Mouse (Mus musculus): Measurements from ENCODE around the gene Psd4. TPM values are rescaled to one million over a fixed set of nuclear protein-coding genes. Genes with fewer than 3 reads are reported as not detected.

Gene Psd4
- polyA plus RNA-seq, 1 experiment from 2014 or later, result 0.59 TPM

DNA sequence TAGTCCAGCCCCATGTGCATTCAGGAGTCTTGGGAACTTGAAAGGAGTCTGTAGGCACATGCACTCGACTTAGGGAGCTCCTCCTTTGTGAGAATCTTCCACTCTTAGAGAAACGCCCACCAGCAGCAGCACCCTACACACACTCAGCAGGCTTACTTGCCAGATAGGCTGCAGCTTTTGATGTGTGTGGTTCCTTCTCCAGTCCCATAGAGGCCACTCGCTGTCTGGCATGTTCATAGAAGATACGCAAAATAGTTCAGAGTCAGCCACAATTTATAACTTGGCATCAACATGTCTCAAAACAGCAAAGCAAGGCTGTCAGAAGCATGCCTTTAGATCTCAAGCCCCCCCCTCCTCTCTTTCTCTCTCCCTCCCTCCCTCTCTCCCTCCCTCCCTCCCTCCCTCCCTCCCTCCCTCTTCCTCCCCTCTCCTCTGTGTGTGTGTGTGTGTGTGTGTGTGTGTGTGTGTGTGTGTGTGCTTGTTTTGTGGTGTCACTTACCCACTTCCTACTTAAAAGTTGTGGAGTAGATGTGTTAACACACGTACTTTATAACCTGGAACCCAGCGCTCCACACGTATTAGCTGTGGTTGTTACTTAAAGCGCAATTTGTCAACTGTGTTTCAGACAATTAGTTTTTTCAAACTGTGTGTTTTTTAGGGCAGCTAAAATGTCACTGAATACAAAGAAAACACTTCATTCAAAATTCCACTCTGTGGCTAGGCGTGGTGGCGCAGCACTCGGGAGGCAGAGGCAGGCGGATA is 985 bp upstream of the Psd4 start:
- Histone ChIP-seq H3K36me3 (no peaks in the 10 kb centered on the region), H3K27ac (no peak overlapping the region), H3K27me3 (ENCODE audit: low read depth, poor library complexity, severe bottlenecking) (peaks cover 24% of the 10 kb centered on the region), H3K4me3 (no peak overlapping the region), H3K4me1 (peaks cover 7% of the 10 kb centered on the region; the same call in 1 of the 2 replicates), H3K9me3 (replicated peaks) (no peaks in the 10 kb centered on the region)
- WGBS, result 77% methylated on average over 12 of the region's 12 CpGs
- DNase-seq (ENCODE audit: low spot score), result peak; percentile 18

DNA sequence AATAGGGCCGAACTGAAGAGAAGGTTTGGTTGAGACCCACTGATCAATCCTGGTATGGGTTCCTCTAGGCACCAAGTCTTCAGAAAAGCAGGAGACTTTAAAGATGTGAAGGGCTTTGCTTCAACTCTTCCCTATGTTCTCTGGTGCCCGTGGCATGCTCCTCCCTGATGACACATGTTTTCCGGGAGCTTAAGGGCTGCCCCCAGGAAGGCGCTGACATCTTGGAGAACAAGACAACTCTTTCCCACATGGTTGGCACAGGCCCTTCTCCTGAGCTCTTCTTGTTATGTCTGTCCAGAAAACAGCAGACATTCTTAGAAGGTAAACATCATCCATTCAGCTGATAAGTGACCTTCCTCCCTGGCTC is 498 bp downstream of the Psd4 start:
- Histone ChIP-seq H3K36me3 (no peaks in the 10 kb centered on the region), H3K9me3 (replicated peaks) (no peaks in the 10 kb centered on the region), H3K4me3 (peak overlapping the region; percentile 50), H3K4me1 (peaks cover 7% of the 10 kb centered on the region; the same call in 1 of the 2 replicates), H3K27me3 (ENCODE audit: low read depth, poor library complexity, severe bottlenecking) (peaks cover 24% of the 10 kb centered on the region), H3K27ac (no peak overlapping the region)
- 65% methylated on average over 4 of the region's 4 CpGs for WGBS
- no peak for DNase-seq (ENCODE audit: low spot score)

GRCm38 (mm10) chr2:24378747-24379450 is 11.5 kb downstream of the Psd4 start:
- Histone ChIP-seq H3K4me3 (no peak overlapping the region), H3K36me3 (no peaks in the 10 kb centered on the region), H3K4me1 (no peaks in the 10 kb centered on the region), H3K27me3 (ENCODE audit: low read depth, poor library complexity, severe bottlenecking) (no peaks in the 10 kb centered on the region), H3K9me3 (replicated peaks) (no peaks in the 10 kb centered on the region), H3K27ac (no peak overlapping the region)
- DNase-seq (ENCODE audit: low spot score), result peak; percentile 13
- 81% methylated on average over 5 of the region's 5 CpGs for WGBS

DNA sequence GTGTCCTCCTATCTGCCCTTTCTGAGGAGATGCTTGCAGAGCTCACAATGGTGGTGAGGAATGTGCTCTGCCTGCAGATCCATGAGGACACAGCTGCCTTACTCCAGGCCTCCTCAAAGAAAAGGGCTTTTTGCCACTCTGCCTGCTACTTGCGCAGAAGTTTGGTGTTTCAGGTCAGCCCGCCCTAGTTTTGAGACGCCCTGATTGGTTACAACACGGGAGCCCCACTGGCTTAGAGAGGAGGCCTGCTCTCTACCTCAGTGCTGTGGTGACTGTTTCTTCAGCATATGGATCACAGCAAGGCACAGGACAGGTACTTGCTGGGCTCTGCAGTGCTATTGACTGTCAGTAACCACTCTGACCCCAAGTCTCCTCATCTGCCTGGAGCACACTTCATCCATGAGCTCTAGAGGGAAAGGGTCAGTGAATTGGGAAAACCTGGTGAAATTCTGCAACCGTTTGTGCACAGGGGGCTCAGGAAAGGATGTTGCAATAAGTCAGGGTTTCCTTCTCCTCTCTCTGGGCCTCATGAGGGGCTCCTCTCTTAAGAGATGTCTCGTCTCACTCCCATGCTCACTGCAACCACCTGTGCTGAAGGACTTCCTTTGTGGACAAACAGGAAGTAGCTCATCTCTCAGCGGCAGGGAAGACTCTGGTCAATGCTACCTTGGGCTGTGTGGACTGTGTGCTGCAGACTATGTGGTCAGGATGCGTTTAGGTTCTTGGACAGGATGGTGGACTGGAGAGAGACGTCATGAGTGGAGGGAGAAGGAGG is 15.3 kb downstream of the Psd4 start:
- H3K36me3 ChIP-seq, result no peaks in the 10 kb centered on the region
- H3K27me3 ChIP-seq (ENCODE audit: low read depth, poor library complexity, severe bottlenecking), result no peaks in the 10 kb centered on the region
- no peak overlapping the region for H3K27ac ChIP-seq
- peak; percentile 8 for DNase-seq (ENCODE audit: low spot score)
- no peak overlapping the region for H3K4me3 ChIP-seq
- H3K4me1 ChIP-seq, result peaks cover 10% of the 10 kb centered on the region; the same call in 1 of the 2 replicates
- no peaks in the 10 kb centered on the region for H3K9me3 ChIP-seq (replicated peaks)
- 75% methylated on average over 9 of the region's 9 CpGs for WGBS

- Histone ChIP-seq H3K9me3 (replicated peaks) (no peaks in the 10 kb centered on the region), H3K36me3 (no peaks in the 10 kb centered on the region), H3K4me1 (peaks cover 10% of the 10 kb centered on the region; the same call in 1 of the 2 replicates), H3K27me3 (ENCODE audit: low read depth, poor library complexity, severe bottlenecking) (no peaks in the 10 kb centered on the region), H3K4me3 (no peak overlapping the region), H3K27ac (no peak overlapping the region)
- 80% methylated on average over 3 of the region's 3 CpGs for WGBS
- peak; percentile 6 for DNase-seq (ENCODE audit: low spot score)
Observed at GRCm38 (mm10) chr2:24383636-24384035, 16.3 kb downstream of the Psd4 start.

- Histone ChIP-seq H3K4me3 (no peak overlapping the region), H3K27ac (no peak overlapping the region), H3K4me1 (peaks cover 10% of the 10 kb centered on the region; the same call in 1 of the 2 replicates), H3K36me3 (no peaks in the 10 kb centered on the region), H3K9me3 (replicated peaks) (no peaks in the 10 kb centered on the region), H3K27me3 (ENCODE audit: low read depth, poor library complexity, severe bottlenecking) (no peaks in the 10 kb centered on the region)
- DNase-seq (ENCODE audit: low spot score), result peak; percentile 26
Observed at GRCm38 (mm10) chr2:24384393-24384792, 17.0 kb downstream of the Psd4 start.

GRCm38 (mm10) chr2:24385111-24385961 is 18.0 kb downstream of the Psd4 start:
- peaks cover 10% of the 10 kb centered on the region; the same call in 1 of the 2 replicates for H3K4me1 ChIP-seq
- H3K27ac ChIP-seq, result peak overlapping the region; percentile 26; the same call in 1 of the 2 replicates
- WGBS, result 80% methylated on average over 14 of the region's 14 CpGs
- DNase-seq (ENCODE audit: low spot score), result peak; percentile 24
- H3K4me3 ChIP-seq, result no peak overlapping the region
- no peaks in the 10 kb centered on the region for H3K36me3 ChIP-seq
- no peaks in the 10 kb centered on the region for H3K9me3 ChIP-seq (replicated peaks)
- no peaks in the 10 kb centered on the region for H3K27me3 ChIP-seq (ENCODE audit: low read depth, poor library complexity, severe bottlenecking)

DNA sequence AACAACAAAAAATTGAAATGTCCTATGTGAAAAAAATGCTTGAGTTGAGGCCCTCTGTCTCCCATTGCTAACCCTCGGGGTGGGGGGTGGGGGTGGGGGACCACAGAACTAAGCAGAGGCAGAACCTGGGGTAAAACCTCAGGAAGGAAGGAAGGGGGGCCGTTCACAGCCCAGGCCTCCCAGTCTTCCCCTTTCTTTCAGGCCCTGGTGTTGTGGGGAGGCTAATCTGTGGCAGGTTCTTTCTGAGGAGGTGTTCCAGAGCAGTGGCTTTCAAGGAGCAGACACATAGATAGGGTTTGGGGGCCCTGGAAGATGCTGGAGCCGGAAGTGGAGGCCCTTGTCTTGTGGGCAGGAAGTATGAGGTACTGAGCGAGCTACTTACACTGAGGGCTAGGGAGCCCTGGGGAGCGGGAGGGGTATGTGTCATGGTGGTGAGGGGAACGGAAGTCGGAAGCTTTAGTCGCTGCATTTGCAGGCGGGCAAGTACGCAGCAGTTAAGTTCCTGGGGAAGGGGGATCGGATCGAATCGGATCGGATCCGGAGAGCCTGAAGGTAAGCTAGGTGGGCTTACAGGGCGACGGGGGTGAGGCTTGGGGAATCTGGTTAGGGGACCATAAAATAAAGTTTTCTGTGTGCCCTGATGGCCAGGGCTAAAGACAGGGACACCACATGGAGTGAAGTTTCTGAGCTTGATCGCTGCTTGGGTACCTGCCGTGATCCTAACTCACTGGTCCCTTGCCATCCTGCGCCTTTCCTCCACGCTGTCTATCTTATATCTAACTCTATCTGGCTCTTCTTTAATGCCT is 19.0 kb downstream of the Psd4 start:
- 87% methylated on average over 21 of the region's 21 CpGs for WGBS
- H3K27ac ChIP-seq, result no peak overlapping the region
- peaks cover 10% of the 10 kb centered on the region; the same call in 1 of the 2 replicates for H3K4me1 ChIP-seq
- H3K36me3 ChIP-seq, result no peaks in the 10 kb centered on the region
- H3K4me3 ChIP-seq, result no peak overlapping the region
- H3K27me3 ChIP-seq (ENCODE audit: low read depth, poor library complexity, severe bottlenecking), result no peaks in the 10 kb centered on the region
- no peaks in the 10 kb centered on the region for H3K9me3 ChIP-seq (replicated peaks)
- DNase-seq (ENCODE audit: low spot score), result peak; percentile 25

DNA sequence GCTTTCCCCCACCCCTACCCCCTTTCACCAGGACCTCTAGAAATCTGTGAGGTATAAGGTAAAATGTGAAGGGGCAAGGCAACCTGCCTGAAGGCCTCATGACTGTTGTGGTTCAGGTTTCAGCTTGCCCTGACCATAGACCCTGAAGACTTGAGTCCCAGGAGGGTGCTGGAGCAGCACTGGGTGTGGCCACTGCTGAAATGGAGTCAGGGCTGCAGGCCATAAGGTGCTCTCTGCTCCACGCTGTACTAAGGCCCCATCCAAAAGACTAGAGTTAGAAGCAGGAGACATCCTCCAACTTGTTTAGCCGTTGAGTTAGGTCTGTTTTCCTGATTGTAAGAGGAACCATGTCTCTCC is 19.6 kb downstream of the Psd4 start:
- Histone ChIP-seq H3K4me3 (no peak overlapping the region), H3K9me3 (replicated peaks) (no peaks in the 10 kb centered on the region), H3K36me3 (no peaks in the 10 kb centered on the region), H3K27me3 (ENCODE audit: low read depth, poor library complexity, severe bottlenecking) (no peaks in the 10 kb centered on the region), H3K4me1 (peaks cover 10% of the 10 kb centered on the region; the same call in 1 of the 2 replicates), H3K27ac (no peak overlapping the region)
- peak; percentile 8 for DNase-seq (ENCODE audit: low spot score)
- 89% methylated on average over 2 of the region's 2 CpGs for WGBS

- 91% methylated on average over 4 of the region's 4 CpGs for WGBS
Observed at GRCm38 (mm10) chr2:24387361-24388283, 20.2 kb downstream of the Psd4 start.

DNA sequence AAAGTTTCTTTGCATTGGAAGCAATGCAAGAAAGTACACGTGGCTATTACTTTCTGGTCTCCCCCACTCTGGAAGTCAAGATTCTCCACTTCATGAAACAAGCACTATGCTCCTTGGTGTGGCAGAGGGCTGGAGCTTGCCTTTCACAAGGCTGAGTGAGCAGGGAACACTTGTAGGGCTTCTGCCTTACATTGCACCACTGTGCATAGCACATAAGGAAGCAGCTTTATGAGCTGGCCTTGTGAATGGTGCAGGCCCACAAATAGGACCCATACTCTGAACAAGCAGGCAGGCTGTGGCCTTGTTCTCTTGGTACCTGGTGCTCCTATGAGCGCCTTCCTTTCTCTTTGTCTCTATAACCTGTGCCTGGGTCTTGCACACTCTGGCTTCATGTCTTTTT is 25.9 kb downstream of the Psd4 start:
- no peak for DNase-seq (ENCODE audit: low spot score)
- 86% methylated on average over 2 of the region's 2 CpGs for WGBS

More at GRCm38 (mm10) chr2:24387361-24388283, 20.2 kb downstream of the Psd4 start:
- no peaks in the 10 kb centered on the region for H3K9me3 ChIP-seq (replicated peaks)
- H3K36me3 ChIP-seq, result no peaks in the 10 kb centered on the region
- H3K27ac ChIP-seq, result no peak overlapping the region
- peak; percentile 15 for DNase-seq (ENCODE audit: low spot score)
- peaks cover 10% of the 10 kb centered on the region; the same call in 1 of the 2 replicates for H3K4me1 ChIP-seq
- H3K27me3 ChIP-seq (ENCODE audit: low read depth, poor library complexity, severe bottlenecking), result no peaks in the 10 kb centered on the region
- H3K4me3 ChIP-seq, result no peak overlapping the region

More for the DNA sequence above, 25.9 kb downstream of the Psd4 start:
- H3K4me3 ChIP-seq, result no peak overlapping the region
- no peaks in the 10 kb centered on the region for H3K36me3 ChIP-seq
- H3K9me3 ChIP-seq (replicated peaks), result no peaks in the 10 kb centered on the region
- H3K27me3 ChIP-seq (ENCODE audit: low read depth, poor library complexity, severe bottlenecking), result no peaks in the 10 kb centered on the region
- no peak overlapping the region for H3K27ac ChIP-seq
- H3K4me1 ChIP-seq, result no peaks in the 10 kb centered on the region

All from limb, embryonic 10.5 days (tissue).